Mouse (Mus musculus): Measurements from ENCODE around the gene Ddc. TPM values are rescaled to one million over a fixed set of nuclear protein-coding genes. Genes with fewer than 3 reads are reported as not detected.

Gene Ddc
- polyA plus RNA-seq, 1 experiment from 2014 or later, result 51.8 TPM

Other genes with a start within 250 kb of the Ddc start
- 2.2 and 3.3 TPM in 2 replicates for gene Ikzf1, start 213.1 kb downstream of the Ddc start, polyA plus RNA-seq (2016; fragmentation: Nextera tagmentation; extraction: Ambion mirVana)
- 76.7 and 77.8 TPM in 2 replicates for gene Fignl1, start 89.2 kb downstream of the Ddc start, polyA plus RNA-seq (2016; fragmentation: Nextera tagmentation; extraction: Ambion mirVana)
- gene Grb10, start 140.5 kb upstream of the Ddc start, polyA plus RNA-seq (2016; fragmentation: Nextera tagmentation; extraction: Ambion mirVana), result 817 and 830 TPM in 2 replicates

All from heart, embryonic 12.5 days (tissue).